Mouse (Mus musculus) lung, adult 2 months (tissue): ENCODE data around the gene Dclk1. TPM values are rescaled to one million over a fixed set of nuclear protein-coding genes. Genes with fewer than 3 reads are reported as not detected.

Experiments
- DNase-seq: peaks from one replicate; pipeline ENCODE4 v3.0.0; 2022
- H3K4me1 ChIP-seq: fragments of 200-500 bp; 2 replicates; pipeline ENCODE4 v1.6.1; 2011; ENCODE audit warnings: low read length; ENCODE audit not compliant: control insufficient read depth, insufficient read depth
- H3K4me3 ChIP-seq: fragments of 200-500 bp; replicated peaks from 2 replicates; pipeline ENCODE3; 2011; ENCODE audit warnings: low read depth, mild to moderate bottlenecking, control low read depth, low read length; ENCODE audit errors: extremely low read depth
- CTCF ChIP-seq: fragments of 200-500 bp; IDR thresholded peaks from 2 replicates; pipeline ENCODE4 v1.5.1; 2011; ENCODE audit warnings: mild to moderate bottlenecking, low read length, control low read depth; ENCODE audit not compliant: insufficient read depth
- POLR2A ChIP-seq: fragments of 200-500 bp; IDR thresholded peaks from 2 replicates; pipeline ENCODE4 v1.6.1; 2011; ENCODE audit warnings: low read depth, mild to moderate bottlenecking, control low read depth, low read length, borderline replicate concordance; ENCODE audit errors: extremely low read depth
- WGBS: fragments of 180-500 bp; shearing (Covaris S2); methylation state at CpG from one replicate; pipeline ENCODE4 v1.1.7; 2018; 5-methylcytosine and 5-hydroxymethylcytosine counted together
- polyA plus RNA-seq: library from polyadenylated mRNA; depleted of rRNA; stranded (reverse); fragments of >200 nt; gene quantifications from 2 replicates; pipeline ENCODE4 v1.2.3, GENCODE M21; 2012

The Dclk1 gene
- polyA plus RNA-seq, 1 experiment = 1.9 TPM

- no peak for TF ChIP-seq CTCF
- no peak for TF ChIP-seq POLR2A
- no peak for DNase-seq
- WGBS = 96% methylated on average over 4 of the region's 4 CpGs
- Histone ChIP-seq H3K4me3 (no peak overlapping the region), H3K4me1 (peaks cover 2% of the 10 kb centered on the region; the same call in 1 of the 2 replicates)
These were observed 220.9 kb downstream of the Dclk1 start for GRCm38 (mm10) chr3:55462904-55463668.

- DNase-seq = no peak
- no peak overlapping the region for H3K4me3 ChIP-seq
- TF ChIP-seq POLR2A = no peak
- TF ChIP-seq CTCF = no peak
- peaks cover 2% of the 10 kb centered on the region; the same call in 1 of the 2 replicates for H3K4me1 ChIP-seq
- WGBS = 79% methylated on average over 3 of the region's 3 CpGs
These were observed 222.1 kb downstream of the Dclk1 start for GRCm38 (mm10) chr3:55464226-55464625.

GRCm38 (mm10) chr3:55465785-55466184, 223.6 kb downstream of the Dclk1 start:
- no peak for TF ChIP-seq POLR2A
- TF ChIP-seq CTCF = no peak
- H3K4me3 ChIP-seq = no peak overlapping the region
- 77% methylated on average over 8 of the region's 8 CpGs for WGBS
- DNase-seq = no peak
- H3K4me1 ChIP-seq = peaks cover 2% of the 10 kb centered on the region; the same call in 1 of the 2 replicates

GRCm38 (mm10) chr3:55466348-55466747, 224.2 kb downstream of the Dclk1 start:
- no peak overlapping the region for H3K4me3 ChIP-seq
- no peak for DNase-seq
- TF ChIP-seq CTCF = no peak
- TF ChIP-seq POLR2A = no peak
- WGBS = 76% methylated on average over 9 of the region's 9 CpGs
- peaks cover 2% of the 10 kb centered on the region; the same call in 1 of the 2 replicates for H3K4me1 ChIP-seq

- WGBS = 84% methylated on average over 2 of the region's 2 CpGs
- Histone ChIP-seq H3K4me3 (no peak within 1 kb of the TSS), H3K4me1 (no peaks in the 10 kb centered on the region)
- TF ChIP-seq CTCF (no peak), POLR2A (no peak)
- DNase-seq = no peak
These were observed 229.9 kb downstream of the Dclk1 start, which contains the start of gene Gm21954 for GRCm38 (mm10) chr3:55472110-55472509. Gene Gm21954, minus strand, starts transcription at chr3:55472210.

- no peak overlapping the region for H3K4me3 ChIP-seq
- no peak for DNase-seq
- H3K4me1 ChIP-seq = no peaks in the 10 kb centered on the region
- WGBS = 70% methylated on average over 6 of the region's 6 CpGs
- TF ChIP-seq POLR2A (no peak), CTCF (no peak)
These were observed 231.0 kb downstream of the Dclk1 start for GRCm38 (mm10) chr3:55473146-55473545.

GRCm38 (mm10) chr3:55476694-55477093, 234.5 kb downstream of the Dclk1 start:
- no peak for TF ChIP-seq CTCF
- no peak for TF ChIP-seq POLR2A
- 81% methylated on average over 7 of the region's 7 CpGs for WGBS
- DNase-seq = no peak
- no peaks in the 10 kb centered on the region for H3K4me1 ChIP-seq
- H3K4me3 ChIP-seq = no peak overlapping the region

GRCm38 (mm10) chr3:55479306-55479705, 237.1 kb downstream of the Dclk1 start:
- no peak for DNase-seq
- H3K4me3 ChIP-seq = no peak overlapping the region
- no peaks in the 10 kb centered on the region for H3K4me1 ChIP-seq
- TF ChIP-seq POLR2A = no peak
- TF ChIP-seq CTCF = no peak
- WGBS = 87% methylated on average over 4 of the region's 4 CpGs

GRCm38 (mm10) chr3:55481140-55481539, 239.0 kb downstream of the Dclk1 start:
- Histone ChIP-seq H3K4me3 (no peak overlapping the region), H3K4me1 (no peaks in the 10 kb centered on the region)
- WGBS = 50% methylated on average over 1 of the region's 1 CpGs
- TF ChIP-seq POLR2A (no peak), CTCF (no peak)
- DNase-seq = no peak

GRCm38 (mm10) chr3:55483328-55483727, 241.2 kb downstream of the Dclk1 start:
- TF ChIP-seq CTCF (no peak), POLR2A (no peak)
- Histone ChIP-seq H3K4me3 (no peak overlapping the region), H3K4me1 (no peaks in the 10 kb centered on the region)
- DNase-seq = no peak
- WGBS = 61% methylated on average over 4 of the region's 4 CpGs
